Mouse (Mus musculus) cerebellum, postnatal 25 days (tissue): ENCODE measurements around the gene Pex26.

Experiments used
- DNase-seq, 2 experiments: peaks; one replicate each; pipeline ENCODE4 v3.0.0; 2021; ENCODE audit warnings: mixed read lengths in 2 of 2

Gene Pex26

GRCm38 (mm10) chr6:121243161-121243560 lies 59.7 kb downstream of the Pex26 start:
- no peak for DNase-seq

DNA sequence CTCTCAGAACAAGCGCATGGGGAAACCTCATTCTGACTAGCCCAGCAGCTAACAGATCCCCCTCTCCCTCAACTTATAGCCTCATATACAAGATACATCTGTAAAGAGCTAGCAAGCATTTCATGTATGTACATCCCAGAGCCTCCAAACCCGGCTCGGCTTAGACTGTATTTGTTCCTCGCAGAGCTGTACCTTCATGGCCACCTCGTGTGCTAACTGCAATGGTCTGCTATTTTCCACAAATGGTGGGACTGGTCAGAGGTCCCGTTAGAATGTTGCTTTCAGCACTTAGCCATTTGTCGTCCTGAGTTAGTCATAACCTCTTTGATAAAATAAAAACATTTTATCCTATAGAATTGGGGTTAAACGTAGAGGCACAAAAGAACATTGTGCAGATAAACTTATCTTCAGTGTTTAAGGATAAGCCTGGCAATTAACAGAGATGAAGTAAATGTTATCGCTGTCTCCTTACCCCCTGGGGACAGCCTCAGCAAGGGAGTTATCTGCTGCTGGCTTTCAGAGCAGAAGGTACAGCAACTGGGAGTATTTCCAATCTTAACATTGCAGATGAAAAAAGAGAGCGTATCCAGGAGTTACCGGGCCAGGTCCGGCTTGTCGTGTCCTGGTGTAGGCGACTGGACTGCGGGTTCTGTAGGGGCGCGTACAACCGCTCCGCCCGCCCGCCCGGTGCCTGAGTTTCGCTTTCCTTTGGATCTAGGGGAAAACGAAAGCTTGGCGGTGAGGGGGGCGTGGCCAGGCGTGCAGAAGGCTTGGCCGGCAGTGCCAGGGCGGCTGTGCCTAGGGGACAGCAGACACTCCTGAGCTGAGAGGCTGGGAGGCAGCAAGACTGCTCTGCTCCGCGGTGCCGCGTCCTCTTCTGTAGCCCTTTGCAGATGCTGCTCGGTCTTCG lies 61.9 kb downstream of the Pex26 start, which contains the start of gene Usp18:
Gene Usp18, plus strand, starts transcription at position 780 of the 910 bp plus-strand sequence.
- peak; percentile 68 to 85 for DNase-seq

DNA sequence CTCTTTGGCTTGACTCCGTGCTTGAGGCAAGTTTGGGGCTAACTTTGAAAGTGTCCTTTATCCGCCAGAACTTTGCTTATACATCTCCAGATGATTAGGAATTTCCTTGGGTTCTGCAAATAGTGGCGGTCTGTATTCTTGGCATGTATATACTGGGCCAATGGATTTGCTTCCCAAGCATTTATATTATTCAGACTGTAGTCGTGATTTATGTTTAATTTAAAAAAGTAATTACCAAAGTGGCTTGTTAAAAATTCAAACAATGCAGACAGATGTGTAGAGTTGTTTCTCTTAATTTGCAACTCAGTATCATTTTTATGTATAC lies 62.5 kb downstream of the Pex26 start:
- DNase-seq = no peak
